Mouse (Mus musculus) c-Kit-negative CD71-positive TER-119-positive erythroid progenitor cells, embryonic 14.5 days (primary cell): Measurements from ENCODE around the gene Adarb2.

Experiments
- DNase-seq: peaks from one replicate; pipeline ENCODE4 v3.0.0-alpha.2; 2013; ENCODE audit warnings: low read depth, low spot score

Adarb2 gene

DNA sequence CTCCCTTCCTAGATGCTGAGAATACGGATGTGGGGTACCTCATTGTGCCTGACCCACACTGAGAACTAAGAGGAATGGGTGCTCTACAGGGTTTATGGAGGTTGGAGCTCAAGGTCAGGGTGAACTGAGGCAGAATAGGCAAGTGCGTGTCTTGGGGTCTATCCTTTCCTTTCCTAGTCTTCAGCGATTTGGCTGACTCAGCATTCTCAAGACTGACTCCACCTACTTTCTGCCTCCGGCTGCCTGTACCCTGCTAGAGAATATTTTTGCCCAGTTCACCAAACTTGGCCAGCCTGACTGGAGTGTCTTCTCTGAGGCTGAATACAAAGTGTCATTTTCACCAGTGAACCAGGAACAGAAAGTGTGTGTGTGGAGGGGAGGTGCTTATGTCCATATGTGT lies 163.4 kb downstream of the Adarb2 start:
- no peak for DNase-seq

DNA sequence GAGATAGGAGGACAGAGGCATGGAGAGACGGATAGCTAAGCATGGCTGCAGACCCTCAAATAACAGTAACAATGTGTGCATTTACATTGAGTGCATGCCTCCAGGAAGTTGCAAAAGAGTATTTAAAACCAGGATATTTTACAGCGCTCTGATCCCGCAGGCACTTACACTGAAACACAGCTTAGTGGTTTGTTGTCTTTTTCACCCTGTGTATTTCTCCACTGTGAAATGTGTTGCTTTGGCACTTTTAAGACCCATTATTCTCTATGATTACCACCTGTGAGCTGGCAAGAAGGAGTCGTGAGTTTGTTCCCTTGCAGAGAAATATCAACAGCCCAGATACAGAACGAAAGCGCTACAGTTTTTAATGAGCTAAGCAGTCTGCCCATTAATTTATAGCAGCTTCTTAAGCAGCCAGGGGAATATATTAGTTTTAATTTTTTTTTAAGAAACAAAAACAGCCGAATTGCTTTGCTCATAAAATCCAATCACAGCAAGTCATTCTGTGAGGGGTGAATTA lies 167.3 kb downstream of the Adarb2 start:
- DNase-seq: no peak

DNA sequence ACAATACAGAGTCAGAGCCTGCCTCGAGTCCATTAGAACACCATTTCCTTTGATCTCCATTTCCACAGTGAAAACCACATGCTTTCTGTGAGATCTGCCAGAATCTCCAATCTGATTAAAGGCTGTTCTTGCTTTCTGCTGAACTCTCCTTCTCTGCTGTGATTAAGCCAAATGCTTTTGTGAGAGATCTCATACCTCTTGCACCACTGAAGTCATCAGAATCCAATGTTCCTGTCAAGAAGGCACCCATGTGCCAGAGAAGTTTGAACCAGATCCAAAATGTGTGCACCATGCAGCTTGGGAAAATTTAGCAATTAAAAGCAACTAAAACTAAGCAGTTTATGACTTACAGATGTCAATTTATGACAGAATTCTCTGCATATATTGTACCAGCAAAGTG lies 185.9 kb downstream of the Adarb2 start:
- DNase-seq: no peak

DNA sequence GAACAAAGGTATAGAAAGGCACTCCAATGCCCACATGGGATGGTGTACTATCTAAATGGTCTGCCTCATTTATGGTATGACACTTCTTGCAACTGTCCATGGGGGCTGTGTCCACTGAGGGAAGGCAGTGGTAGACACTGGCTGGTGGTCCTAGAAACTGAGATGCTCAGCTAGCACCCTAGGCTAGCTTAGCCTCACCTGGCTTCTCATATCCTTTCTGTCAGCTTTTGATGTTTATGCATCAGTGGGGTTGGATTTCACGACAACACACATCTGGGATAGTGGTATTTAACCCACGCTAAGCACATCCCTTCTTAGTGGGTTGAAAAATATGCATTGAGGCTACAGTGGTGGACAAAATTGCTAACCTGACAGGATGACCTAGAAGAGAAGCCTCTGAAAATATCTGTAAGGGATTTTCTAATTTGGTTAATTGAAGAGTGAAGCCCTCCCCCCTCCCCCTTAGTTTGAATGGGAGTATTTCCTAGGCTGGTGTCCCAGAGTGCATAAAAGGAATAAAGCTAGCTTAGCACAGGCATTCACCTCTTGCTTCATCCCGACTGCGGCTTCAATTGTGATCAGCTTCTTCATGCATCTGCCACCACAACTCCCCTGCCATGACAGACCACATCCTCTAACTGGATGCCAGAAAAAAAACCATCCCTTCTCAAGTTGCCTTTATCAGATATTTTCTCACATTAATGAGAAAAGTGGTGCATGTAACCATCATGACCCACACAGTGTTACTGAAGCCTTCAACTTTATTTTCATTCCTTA lies 197.8 kb downstream of the Adarb2 start:
- no peak for DNase-seq

DNA sequence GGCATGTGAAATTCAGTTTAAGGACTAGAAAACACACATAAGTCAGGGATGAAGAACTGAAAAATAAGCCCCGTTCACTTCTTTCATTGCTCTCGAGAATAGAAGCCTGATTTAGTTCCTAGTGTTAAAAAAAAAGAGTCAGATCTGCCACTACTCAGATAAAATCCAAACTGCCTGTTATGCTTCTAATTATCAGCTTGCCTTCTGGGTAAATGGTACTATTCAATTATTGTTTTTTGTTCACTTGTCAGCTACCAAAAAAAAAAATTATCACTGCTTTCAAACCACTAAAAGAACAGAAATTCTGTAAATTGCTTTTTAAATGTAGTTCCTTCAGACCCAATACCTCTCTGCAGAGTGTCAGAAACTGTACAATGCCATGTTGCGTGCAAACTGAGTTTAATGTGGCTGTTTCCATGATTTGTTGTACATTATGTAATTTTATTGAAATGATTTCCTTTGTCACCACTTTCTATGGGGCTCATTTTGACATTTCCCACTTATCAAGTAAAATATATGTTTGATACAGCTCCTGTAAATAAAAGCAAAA lies 199.7 kb downstream of the Adarb2 start:
- DNase-seq: no peak

DNA sequence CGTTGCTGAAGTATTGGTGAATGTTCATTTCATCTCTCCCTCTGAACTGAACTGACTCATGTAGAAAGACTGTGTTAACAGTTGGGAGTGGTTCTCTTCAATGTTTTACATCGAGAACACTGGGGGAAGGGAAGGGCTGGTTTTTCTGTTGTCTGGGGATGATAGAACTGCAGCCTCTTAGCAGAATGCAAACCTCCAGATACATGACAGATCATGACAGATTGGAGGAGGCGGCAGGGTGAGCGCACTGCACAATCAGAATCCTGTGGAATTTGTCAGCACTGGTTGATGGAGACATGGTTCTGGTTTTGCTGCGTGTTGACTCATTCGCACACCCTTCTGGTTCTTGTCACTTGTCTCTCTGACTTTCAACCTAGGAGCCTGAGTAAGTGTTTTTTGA lies 203.4 kb downstream of the Adarb2 start:
- no peak for DNase-seq

DNA sequence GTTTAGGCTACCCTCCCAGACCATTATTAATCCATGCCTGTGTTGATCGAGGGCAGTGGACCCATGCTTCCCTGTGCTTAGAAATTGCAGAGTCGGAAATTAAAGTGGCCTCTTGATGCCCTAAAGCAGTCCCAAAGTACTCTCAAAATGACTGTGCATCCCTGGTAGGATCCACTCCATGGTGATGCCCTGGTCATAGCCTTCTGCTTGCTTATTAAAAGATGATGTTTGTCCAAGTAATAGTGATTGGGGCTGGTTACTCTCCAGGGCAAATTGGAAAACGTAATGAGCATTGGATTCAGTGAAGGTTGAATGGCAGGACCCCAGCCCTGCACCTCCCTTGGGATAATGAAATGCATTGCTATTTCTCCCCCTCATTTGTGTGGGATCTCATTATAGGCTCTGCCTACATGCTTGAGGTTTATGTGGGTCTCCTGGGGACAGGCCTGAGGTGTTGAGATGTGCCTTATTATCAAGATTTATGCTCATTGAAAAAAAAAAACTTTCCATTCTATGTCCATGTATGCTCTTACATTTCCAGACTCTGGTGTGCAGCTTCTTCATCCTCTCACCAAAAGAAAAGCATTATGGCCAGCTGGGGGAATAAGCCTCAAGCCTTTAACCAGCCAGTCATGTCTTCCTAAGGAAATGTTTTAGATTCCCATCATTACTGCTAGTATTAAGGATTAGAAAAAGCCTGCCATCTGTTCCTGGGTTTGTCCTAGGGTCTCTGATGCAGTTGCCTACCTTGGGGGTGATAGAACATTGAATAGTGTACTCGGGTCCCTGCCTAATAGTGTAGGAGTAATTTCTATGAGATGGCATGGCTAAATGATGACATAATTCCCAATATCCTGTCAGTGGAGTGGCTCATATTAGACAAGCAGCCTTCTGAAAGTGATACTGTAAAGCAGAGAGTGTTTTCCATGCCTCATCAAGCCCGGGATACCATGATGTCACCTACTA lies 208.0 kb downstream of the Adarb2 start:
- DNase-seq: no peak

DNA sequence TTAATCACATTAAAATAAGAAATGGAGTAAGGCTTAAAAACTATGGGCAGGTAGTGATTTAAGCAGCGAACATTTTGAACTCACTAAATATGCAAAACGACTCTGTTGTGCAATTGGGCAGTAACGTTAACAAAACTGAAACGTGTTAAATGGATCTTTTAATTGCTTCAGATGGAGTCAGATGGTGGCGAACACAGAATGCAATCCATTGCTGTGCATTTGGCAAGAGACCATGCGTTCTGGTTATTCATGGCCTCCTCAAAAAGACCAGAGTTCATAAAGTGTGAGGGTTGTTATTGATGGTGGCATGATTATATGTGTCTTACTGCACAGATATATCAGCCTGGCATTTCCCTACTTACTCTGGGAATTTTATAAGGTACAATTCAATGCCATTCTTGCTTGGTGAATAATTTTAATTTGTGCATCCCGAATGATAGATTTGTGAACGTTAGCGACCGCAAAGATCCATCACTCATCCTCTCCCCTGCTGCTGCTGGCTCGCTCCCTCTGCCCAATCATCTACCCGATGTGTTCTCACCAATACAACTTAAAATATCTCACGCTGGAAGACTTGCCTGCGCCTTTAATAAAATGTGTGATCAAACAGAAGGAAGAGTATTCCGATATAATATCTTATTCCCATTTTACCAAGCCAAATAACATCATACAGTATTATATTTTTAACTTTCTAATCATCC lies 221.5 kb downstream of the Adarb2 start:
- DNase-seq: no peak

DNA sequence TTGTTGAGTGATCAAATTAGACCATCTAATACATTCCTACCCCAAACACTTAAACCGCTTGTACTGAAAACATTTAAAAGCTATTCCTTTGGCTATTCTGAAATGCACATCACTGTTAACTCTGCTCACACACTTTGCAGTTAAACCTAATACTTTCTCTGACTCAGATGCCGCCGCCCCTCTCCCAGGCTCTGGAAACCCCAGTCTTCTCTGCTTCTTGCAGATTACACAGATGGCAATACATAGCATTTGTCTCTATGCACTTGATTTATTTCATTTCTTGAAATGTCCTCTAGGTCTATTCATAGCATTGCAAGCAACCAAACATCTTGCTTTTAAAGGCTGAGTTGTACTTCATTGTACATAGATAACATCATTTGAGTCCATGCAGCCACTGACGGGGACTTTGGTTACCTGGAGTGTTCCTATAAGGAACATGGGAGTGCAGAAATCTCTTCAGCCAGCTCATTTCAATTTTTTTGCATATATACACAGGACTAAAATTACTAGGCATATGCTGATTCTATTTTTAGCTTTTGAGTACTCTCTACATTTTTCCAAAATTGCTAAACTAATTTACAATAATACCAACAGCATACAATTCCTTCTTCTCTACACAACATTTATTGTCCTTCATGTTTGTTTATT lies 236.6 kb downstream of the Adarb2 start:
- no peak for DNase-seq

DNA sequence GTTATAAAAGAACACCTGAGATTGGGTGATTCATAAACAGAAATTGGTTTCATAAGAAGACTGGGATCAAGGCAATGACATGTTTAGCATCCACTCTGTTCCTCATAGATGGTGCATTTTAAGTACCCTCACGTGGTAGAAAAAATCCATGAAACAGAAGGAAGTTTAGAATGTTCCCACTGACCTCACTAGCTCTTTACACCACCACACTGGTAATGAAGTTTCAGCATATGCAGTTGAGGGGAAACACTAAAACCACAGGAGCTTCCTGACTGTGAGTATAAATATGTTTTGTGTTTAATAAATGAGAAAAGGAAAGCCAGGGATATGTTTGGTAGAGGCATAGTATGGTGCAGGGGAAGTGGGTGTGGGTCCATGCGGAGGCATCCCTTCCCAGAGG lies 242.7 kb downstream of the Adarb2 start:
- no peak for DNase-seq

DNA sequence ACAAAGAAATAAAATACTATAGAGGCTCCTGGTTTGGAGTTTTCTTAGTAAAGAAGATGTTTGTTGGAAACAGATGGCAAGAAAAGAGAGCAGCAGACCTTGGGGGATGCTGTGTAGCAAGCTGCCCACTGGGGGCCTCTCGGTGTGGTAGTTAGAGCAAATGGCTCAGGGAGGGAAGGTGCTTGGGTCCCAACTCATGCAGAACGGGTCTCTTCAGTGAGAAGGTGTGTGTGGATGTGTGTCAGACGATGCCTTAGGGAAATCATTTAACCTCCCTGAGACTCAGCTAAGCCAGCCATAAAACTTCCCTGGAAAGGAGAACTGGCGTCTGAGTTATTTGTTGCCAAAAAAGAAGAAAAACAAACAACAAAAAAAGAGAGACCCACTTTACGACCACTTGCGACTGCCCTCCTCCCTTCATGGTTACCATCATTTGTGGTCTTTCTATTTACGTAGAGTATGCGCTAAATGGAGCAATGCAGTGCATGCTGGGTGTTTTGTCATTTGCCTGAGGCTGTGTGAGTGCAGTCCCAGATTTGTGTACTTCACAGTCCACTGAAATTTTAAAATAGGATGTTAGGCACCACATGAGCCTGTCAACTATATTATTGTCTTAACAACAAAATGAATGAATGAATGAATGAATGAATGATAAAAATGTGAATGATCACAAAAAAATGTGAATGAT lies 245.7 kb downstream of the Adarb2 start:
- no peak for DNase-seq

DNA sequence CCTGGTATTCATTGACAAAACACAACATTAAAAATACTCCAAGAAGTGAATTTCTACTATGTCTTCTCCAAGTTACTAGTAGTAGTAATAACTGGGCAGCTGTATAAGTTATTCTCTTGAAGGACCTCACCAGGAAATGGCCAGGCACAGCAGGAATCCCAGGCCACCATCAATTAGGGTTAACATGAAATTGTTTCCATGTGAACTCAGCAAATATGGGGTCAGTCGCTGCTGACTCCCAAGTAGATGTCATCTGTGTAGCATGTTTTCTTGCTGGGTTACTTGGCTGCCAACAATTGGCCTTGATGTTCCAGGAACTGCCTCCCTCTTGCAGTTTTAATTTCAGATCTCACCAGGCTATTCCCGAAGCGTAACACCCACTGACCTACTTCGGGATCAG lies 248.9 kb downstream of the Adarb2 start:
- no peak for DNase-seq

DNA sequence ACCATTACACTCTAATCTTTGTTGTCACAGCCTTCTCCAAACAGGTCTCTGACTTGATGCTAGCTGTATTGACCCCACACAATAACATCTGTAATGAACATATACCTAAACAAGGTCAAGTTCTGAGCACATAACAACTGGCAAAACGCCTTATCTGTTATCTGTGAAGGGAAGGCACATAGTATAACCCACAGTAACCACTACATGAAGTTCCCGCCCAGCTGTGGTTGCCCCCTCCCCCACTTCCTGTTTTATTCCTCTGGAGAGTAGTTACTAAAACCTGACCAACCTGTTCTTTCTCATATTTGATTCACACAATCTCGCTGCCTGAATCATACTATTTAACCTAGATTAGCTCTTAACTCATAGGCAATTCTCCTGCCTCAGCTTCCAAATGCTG lies 254.2 kb downstream of the Adarb2 start:
- DNase-seq: no peak

DNA sequence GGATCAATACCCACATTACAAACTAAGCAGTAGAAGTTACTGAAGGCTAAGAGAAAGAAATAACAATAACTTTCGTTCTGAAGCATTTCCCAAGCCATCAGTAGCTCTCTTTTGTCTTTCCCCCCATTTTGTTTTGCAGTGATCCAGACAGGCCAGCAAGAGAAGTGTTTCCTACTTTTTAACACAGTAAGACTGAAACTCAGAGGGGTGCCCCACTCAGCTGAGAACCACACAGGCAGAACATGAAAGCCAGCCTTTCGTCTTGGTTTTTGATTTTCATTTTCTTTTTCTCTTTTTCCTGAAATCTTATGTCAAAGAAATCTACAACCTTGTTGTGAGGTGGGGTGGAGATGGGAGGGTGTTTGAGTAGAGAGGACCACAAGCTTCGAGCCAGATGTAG lies 255.2 kb downstream of the Adarb2 start:
- DNase-seq: no peak

DNA sequence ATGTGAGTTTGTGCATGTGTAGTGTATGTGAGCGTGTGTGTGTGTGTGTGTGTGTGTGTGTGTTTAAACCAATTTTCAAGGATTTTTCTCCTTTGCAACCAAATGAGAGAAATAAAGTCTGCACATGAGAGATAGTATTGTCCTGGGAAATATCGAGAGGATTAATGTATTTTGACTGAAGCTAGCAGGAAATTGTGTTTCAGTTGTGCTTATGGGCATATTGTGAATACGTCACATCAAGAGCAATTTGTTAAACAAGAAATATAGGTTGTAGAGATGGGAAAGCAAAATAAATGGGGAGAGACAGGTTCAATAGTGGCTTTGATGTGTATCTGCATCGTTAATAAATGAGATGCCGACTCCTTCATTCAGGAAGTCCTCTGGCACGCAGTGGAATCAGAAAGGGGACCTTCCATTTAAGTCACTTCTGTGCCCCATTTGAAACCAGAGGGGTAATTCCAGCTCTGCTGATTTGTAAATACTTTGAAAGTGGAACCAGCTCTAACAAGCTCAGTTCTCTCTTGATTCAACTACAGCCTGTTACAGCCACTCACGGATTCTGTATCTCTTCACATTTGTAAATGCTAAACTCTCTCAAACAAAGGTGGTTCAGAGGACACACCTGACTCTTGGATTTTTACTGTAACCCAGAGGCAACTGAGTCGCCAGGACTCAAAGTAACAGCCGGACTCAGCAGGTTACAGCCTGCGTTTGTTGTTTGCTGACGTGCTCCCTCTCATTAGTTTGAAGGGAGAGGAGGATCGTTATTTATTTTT lies 265.1 kb downstream of the Adarb2 start:
- no peak for DNase-seq

DNA sequence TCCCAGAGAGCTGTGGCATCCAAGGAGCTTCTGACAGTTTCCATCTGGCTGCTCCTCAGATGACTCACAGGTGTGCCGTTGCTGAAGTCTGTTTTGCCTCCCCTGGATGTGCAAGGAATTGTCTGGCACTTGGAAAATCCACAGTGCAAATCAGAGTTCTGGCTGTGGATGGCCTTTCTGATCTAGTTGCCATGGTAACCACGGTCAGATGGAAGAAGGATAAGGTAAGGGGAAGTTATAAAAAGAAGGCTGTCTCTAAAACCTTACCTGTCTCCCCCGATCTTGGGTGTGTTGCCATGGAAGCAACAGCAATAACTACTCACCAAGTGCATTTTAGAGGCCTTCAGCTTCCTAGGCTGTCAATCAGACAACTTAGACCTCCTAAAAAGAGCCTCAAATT lies 273.6 kb downstream of the Adarb2 start:
- no peak for DNase-seq

DNA sequence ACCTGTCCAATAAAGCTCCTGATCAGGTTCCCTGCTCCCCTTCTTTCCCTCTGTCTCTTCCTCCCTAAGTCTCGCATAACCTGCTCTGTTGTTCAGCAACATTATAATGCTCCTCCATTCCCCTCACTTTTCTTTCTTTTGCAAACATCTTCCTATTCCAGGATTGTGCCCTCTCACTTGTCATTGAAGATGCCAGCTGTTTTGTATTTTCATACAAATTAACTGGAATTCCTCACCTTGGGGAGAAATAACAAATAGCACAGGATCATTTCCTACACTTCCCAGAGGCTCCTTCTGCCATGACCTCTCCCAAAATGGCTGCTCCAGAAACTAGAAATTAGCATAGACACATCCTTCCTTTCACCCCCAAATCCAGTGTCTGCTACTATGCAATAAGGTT lies 276.1 kb downstream of the Adarb2 start:
- DNase-seq: no peak

DNA sequence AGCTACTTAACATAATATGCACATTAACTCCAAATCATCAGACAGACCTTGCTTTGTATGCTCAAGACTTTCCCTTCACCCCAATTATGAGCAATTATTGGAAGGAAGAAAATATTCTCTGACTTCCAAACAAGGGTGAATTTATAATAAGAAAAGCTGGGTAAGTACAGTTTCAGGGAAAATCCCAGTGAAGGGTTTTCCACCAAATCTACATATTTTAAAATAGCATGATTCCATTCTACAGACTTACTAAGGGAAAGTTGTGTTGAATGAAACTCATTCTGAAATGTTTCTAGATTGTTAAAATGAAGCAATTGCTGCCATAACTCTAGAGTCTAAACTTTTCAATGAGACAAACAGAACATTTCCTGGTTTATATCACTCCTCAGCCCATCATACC lies 277.3 kb downstream of the Adarb2 start:
- DNase-seq: no peak

DNA sequence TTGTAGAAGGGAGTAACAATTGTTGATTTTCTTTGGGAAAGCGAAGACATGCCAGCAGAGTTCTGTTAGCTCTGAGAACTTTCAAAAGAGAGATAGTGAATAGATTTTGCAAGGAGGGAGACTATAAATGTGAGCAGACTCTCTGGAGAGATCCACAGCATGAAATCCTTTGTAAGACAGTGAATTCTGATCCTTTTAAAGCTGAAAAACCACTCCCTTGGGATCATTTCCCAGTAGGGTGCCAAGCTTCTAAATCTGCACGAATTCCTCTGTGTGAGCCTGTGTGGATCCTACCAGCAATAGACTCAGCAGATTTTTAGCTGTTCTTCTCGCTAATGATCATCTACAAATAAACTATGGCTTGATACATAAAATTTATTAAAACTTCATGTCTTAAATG lies 278.7 kb downstream of the Adarb2 start:
- DNase-seq: no peak
